Mouse (Mus musculus) c-Kit-positive CD71-positive TER-119-positive erythroid progenitor cells, embryonic 14.5 days (primary cell): ENCODE results near the gene Itgb5.

Experiments used
- DNase-seq: peaks from one replicate; pipeline ENCODE4 v3.0.0-alpha.2; 2013; ENCODE audit warnings: low spot score

The Itgb5 gene

DNA sequence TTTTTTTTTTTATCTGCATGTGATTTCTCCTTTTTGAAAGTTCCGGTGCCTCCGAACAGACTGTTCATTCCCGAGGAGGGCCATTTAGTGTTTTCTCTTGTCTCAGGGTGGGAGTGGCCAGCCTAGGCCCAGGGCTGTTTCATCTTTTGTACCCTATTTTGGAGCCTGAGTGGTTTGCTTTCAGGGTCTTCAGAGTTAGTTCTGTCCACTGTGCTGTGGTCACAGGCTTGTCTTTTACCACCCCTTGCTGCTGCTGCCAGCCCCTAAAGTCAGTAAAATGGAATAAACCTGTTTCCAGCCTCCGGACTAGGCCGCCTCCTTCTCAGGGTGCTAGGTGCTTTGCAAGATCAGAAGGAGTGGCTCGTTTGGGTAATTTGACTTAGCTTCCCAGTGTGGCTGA lies 2.6 kb downstream of the Itgb5 start:
- no peak for DNase-seq

DNA sequence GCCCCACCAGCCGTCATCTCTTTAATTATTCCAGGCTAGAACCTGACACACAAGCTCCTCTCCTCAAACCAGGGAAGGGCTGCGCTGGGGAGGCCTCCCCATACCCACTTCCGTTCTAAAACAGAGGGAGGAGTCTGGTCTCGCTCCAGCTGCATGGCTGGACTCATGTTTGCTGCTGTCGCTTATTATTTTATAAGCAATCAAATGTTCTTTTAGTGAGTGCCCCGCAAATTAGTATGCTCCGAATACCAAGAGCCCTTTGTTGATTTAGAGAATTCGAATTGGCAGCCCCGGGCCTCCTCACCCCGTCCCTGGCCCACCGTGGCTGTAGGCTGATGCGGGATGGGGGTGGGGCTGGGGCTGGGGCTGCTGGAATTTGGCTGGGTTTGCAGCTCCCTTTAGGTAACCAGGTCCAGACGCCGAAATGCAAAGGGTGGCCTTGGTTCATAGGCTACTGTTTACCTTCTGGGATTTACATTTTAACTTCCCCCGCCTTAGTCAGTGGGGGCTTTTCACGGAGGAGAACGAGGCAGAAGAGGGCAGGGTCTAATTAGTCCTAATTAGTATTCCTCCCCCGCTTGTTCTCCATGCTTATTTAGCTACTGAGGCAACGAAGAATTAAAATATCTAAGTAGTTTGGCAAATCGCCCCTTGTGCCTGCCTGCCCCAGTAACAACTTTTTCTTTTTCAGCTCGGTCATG lies 3.4 kb downstream of the Itgb5 start:
- no peak for DNase-seq

GRCm38 (mm10) chr16:33833429-33833753 lies 3.9 kb downstream of the Itgb5 start:
- no peak for DNase-seq

GRCm38 (mm10) chr16:33833781-33834482 lies 4.5 kb downstream of the Itgb5 start:
- DNase-seq, result no peak

DNA sequence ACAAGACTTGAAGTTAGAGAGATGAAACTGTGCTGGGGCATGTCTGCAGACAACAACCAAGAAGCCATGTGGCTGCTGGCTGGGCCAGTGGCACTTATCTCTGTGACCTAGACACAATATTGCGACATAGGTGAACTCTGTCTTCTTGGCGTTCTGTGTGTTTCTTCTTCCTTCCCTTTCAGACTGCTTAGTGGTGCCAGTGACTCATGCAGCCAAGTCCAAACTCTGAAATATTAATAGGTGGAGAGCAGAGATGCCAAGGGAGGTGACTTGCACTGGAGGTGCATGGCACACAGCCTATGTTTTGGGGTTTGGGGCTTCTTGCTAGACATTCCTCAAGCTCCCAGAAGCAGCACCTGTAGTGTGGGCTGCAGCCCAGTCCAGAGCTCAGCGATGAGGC lies 7.2 kb downstream of the Itgb5 start:
- DNase-seq, result no peak

DNA sequence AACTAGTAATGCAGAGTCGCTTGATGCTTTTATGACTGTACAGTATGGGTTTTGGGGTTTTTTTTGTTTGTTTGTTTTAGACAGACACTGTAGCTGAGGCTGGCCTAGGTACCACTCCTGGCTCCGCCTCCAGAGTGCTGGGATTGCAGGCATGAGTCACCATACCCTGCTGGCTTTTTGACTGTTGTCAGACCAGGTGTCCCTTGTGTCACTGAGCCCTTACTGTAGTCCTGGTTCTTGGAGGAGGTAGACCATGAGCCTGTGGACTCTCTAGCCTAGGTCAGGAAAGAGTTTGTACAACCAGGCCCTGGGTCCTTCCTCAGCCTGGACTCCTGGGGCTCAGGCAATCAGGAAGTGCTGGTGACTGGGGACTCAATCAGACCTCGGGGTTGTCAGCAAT lies 7.7 kb downstream of the Itgb5 start:
- no peak for DNase-seq

GRCm38 (mm10) chr16:33840616-33841015 lies 11.2 kb downstream of the Itgb5 start:
- no peak for DNase-seq

DNA sequence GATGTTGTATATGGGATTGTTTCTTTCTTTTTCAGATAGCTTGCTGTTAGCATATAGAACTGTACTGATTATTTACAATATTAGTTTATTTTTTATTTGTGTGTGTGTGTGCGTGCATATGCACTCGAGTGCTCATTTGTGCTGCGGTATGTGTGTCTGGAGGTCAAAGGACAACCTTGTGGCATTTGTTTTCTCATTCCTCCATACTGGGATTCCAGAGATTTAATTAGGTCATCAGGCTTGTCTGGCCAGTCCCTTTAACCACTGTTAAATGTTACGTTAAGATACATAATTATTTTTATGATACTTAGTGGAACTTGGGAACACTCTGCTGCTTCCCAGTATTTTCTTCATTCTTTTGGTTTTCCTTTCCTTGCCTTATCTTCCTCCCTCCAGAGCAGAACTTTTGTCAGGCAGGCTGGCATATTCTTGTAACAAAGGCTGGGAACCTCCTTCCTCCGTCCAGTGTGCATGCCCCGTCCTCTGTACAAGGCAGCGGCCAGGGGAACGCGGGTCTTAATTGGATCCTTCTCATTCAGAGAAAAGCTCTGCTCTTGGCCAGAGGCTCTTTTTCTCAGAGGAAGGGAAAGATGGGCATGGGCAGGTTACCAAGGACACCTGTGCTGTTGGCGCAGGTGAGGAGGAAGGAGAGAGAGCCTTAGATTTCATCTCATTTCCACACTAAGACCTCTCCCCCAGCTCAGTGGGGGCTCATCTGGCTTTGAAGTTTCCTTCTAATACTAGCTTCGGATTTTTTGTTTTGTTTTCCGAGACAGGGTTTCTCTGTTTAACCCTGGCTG lies 12.8 kb downstream of the Itgb5 start:
- DNase-seq, result no peak

DNA sequence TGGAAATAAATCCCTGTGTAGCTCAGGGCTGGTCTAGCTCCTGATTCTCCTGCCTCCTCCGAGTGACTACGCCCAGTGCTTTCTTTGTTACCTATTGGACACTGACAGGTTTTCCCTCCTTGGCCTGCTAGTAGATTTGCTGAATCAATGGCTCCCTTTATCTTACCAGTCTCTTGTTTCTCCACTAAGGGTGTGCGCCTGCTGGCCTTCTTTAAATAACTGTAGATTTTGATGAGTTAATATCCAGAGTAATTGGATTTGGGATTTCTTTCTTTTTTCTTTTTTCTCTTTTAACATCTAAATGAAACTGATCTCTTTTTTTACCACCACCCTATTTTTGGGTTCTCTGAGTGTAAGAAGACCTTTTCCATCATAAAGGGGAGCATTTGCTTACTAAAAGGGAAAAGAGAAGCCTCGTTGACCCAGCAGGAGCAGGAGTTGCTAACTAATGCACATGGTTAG lies 14.7 kb downstream of the Itgb5 start:
- no peak for DNase-seq

DNA sequence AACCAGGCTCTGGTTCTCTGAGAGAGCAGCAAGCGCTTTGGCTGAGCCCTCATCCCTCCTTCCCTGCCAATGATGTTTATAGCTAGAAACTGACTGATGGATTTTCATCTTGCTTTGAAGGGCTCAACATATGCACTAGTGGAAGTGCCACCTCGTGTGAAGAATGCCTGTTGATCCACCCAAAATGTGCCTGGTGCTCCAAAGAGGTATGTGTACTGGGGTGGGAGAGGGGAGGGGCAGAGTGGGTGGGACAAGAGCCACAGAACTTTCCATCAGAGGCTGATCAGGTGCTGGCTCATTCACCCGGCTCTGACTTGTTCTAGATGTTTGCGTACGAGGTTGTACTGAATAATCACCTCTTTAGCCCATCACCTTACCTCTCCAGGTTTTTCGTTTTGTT lies 15.4 kb downstream of the Itgb5 start:
- no peak for DNase-seq

DNA sequence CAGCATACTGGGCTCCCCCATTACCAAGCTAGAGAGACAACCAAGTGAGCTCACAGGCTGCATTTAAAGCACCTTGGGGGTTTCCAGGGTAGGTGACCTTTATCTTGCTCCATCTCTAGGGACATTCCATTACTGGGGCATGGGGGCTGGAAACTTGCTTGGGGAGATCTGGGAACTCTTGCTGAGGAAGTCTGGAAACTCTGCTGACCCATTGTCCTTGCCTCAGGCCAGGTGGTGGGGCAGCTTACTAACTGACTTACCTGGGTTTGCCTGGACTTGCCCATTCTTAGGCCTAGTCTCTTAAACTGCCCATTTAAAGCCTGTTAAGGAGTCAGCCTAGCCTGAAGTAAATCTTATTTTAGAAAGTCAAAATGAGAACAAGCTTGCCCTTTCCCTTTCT lies 23.8 kb downstream of the Itgb5 start:
- DNase-seq, result no peak

GRCm38 (mm10) chr16:33858766-33859165 lies 29.3 kb downstream of the Itgb5 start:
- no peak for DNase-seq

GRCm38 (mm10) chr16:33859380-33859779 lies 29.9 kb downstream of the Itgb5 start:
- no peak for DNase-seq

- DNase-seq, result no peak
Observed at GRCm38 (mm10) chr16:33859988-33860700, 30.7 kb downstream of the Itgb5 start.

DNA sequence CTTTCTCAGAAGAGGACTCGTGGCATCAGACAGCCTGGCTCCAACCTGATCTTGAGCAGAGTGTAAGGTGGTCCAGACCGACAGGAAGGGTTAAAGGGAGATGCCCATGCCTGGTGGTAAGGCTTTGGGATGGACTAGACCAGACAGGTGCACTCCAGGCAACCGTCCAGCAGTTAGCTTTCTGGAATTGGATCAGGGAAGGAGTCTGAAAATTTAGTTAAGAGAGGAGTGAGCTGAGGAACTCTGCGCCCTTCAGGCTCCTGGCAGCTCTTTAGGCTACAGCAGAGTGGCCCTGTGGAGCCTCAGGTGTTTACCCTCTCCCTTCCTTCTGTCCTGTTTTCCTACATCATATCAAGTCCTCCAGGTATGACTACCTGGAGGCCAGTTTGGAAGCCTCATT lies 32.9 kb downstream of the Itgb5 start:
- DNase-seq, result no peak

DNA sequence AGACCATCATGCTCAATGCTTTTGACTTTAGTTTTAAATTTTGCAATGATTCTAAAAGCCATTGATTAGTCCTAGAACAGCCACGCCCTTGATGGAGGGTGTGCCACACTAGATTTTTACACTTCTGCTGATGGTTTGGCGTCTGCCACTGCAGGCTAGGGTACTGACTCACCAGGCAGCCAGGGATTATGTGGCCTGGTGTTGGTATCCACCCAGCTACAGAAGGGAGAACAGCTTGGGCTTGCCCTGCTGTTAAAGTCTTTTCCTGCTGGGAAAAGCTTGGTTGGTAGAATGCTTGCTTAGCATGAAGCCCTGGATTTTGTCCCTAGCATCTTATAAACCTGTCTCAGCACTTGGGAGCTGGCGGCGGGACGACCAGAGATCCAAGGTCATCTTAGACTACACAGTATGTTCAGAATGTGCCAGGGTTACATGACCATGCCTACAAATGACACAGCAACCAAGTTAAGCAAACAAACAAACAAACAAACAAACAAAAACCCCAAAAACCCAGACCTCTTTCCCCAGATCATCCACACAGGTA lies 33.8 kb downstream of the Itgb5 start:
- no peak for DNase-seq

DNA sequence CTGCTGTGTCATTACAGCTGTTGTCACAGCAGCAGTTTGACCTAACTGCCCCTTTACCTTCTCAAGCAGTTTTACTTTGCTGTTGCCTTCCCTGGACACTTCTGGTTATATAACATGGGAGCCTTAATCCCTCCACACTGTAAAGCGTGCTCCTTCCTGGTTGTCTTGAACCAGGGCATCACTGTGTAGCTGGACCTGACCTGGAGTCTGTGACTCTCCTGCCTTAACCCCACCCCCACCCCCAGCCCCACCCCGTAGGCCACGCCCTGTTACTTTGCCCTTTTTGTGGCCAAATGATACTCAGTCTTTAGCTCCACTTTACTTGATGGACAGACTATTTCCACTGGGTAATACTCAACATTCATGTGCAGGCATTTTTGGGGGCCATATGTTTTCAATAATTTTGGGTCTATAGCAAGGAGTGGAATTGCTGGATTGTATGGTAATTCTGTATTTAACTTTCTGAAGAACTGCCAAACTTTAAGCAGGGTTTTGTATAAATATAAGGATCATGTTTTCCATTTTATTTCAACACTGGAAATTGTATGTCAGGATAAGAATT lies 40.8 kb downstream of the Itgb5 start:
- DNase-seq, result no peak

GRCm38 (mm10) chr16:33870988-33871758 lies 41.7 kb downstream of the Itgb5 start:
- DNase-seq, result no peak

DNA sequence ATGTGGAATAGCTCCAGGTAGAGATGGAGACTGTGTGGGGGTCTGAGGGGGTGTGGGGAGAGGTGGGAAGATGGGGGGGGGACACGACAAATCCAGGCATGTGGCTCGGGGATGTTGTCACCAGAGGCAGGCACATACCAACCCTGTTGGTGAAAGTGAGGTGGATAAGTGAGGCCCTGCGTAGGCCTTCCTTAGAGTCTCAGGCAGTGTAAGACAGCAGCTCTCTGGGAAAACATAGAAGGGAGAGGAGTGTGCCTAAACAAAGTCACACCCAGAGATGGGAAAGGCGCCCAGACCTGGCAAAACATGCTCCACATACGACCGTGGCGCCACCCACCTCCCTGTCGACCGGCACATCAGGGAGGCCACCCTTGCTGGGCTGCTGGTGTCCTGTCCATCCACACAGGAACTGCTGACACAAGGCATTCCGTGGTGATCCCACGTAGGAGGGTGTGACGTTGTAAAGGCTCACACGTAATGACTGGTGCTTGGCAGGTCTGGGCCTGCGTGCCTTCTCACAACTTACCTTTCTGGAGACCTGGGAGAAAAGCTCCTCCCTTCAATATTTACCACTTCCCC lies 42.5 kb downstream of the Itgb5 start:
- DNase-seq, result no peak

DNA sequence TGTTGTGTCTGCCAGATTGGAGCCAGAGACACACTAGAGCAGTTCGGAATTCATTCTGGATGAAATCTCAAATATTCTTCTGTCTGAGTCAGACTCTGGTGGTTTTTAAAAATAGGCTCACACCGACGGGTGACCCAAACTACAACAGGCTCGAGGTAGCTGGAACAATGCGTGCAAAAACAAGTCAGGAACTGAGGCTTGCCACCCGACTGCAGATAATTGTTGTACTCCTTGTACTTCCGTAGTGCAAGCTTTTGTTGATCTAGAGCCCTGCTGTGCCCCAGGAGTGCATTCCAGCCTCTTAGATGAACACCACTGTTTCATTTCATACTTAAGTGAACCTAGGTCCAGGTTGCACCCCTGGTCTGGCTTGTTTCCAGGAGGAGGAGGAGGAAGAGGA lies 43.8 kb downstream of the Itgb5 start:
- DNase-seq, result no peak
